Mouse (Mus musculus) heart, embryonic 14.5 days (tissue): ENCODE results near the gene Pgc. TPM values are rescaled to one million over a fixed set of nuclear protein-coding genes. Genes with fewer than 3 reads are reported as not detected.

Source experiments
- ATAC-seq: fragments of 200-750 bp; cut with Nextera tagmentation; 2 replicates; pipeline ENCODE4 v1.8.0; 2017; ENCODE audit warnings: low read depth, moderate TSS enrichment; ENCODE audit not compliant: insufficient number of reproducible peaks, insufficient read depth, low FRiP score
- H3K27ac ChIP-seq, 2 experiments: fragments of 200-500 bp in 1 of 2; fragments of 300-500 bp in 1 of 2; sonication (generic) in 1 of 2; replicated peaks in 1 of 2; 2 replicates each; pipeline ENCODE4 v1.5.1; 2012 to 2014; ENCODE audit warnings: low read depth in 2 of 2, low read length in 2 of 2, control low read depth in 1 of 2, mild to moderate bottlenecking in 1 of 2, mixed read lengths in 1 of 2; ENCODE audit not compliant: control insufficient read depth in 1 of 2, insufficient read depth in 1 of 2
- H3K27me3 ChIP-seq: fragments of 300-500 bp; sonication (generic); 2 replicates; pipeline ENCODE4 v1.6.1; 2014; ENCODE audit warnings: mild to moderate bottlenecking, low read length, control low read depth; ENCODE audit not compliant: control insufficient read depth, insufficient read depth
- H3K36me3 ChIP-seq: fragments of 300-500 bp; sonication (generic); 2 replicates; pipeline ENCODE4 v1.6.1; 2014; ENCODE audit warnings: mild to moderate bottlenecking, control low read depth, low read length, mixed read lengths; ENCODE audit not compliant: control insufficient read depth, insufficient read depth
- H3K4me1 ChIP-seq, 2 experiments: fragments of 200-500 bp in 1 of 2; fragments of 300-500 bp in 1 of 2; sonication (generic) in 1 of 2; 2 replicates each; pipeline ENCODE4 v1.6.1; 2012 to 2014; ENCODE audit warnings: low read length in 2 of 2, control low read depth in 1 of 2, mixed read lengths in 1 of 2; ENCODE audit not compliant: control insufficient read depth in 2 of 2, insufficient read depth in 2 of 2
- H3K4me2 ChIP-seq: fragments of 300-500 bp; sonication (generic); 2 replicates; pipeline ENCODE4 v1.6.1; 2014; ENCODE audit warnings: mild to moderate bottlenecking, low read length
- H3K4me3 ChIP-seq, 2 experiments: fragments of 200-500 bp in 1 of 2; fragments of 300-500 bp in 1 of 2; sonication (generic) in 1 of 2; 2 replicates each; pipeline ENCODE4 v1.5.1; 2012 to 2014; ENCODE audit warnings: low read length in 2 of 2, mild to moderate bottlenecking in 2 of 2, control low read depth in 1 of 2, low read depth in 1 of 2, moderate library complexity in 1 of 2; ENCODE audit not compliant: control insufficient read depth in 1 of 2, insufficient read depth in 1 of 2
- H3K9ac ChIP-seq: fragments of 300-500 bp; sonication (generic); 2 replicates; pipeline ENCODE4 v1.6.1; 2014; ENCODE audit warnings: mild to moderate bottlenecking, low read length
- H3K9me3 ChIP-seq: fragments of 300-500 bp; sonication (generic); 2 replicates; pipeline ENCODE4 v1.6.1; 2016; ENCODE audit warnings: low read length, control low read depth; ENCODE audit not compliant: control insufficient read depth
- WGBS: fragments of 180-500 bp; shearing (Covaris S2); extraction: QIAGEN DNeasy Blood & Tissue Kit; methylation state at CpG from one replicate; pipeline ENCODE4 v1.1.7; 2014; 5-methylcytosine and 5-hydroxymethylcytosine counted together
- polyA plus RNA-seq: library from polyadenylated mRNA; unstranded; fragments of >200 nt; fragmentation: Nextera tagmentation; extraction: Ambion mirVana; gene quantifications from 2 replicates; pipeline ENCODE4 v1.2.1, GENCODE M21; 2014

The Pgc gene
- polyA plus RNA-seq, 1 experiment from 2014 or later, result 0.15 TPM

DNA sequence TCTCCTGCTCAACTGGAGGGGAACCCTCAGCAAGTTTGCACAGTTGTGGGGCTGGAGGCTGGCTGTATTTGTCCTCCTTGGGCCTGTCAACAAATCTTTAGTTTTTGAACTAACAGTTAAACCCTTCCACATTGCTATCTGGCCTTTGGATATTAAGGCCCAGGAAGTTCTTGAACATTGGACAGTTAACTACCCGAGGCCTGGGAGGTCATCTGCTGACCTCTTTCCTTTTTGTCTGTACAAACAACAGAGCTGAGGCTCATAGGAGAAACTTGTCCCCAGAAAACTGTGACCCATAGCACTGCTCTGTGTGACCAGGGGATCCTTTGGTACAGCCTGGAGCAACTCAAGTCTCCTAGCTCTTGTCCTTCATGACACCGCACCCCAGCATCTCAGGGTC lies 27.6 kb upstream of the Pgc start:
- H3K36me3 ChIP-seq, result peaks cover 36% of the 10 kb centered on the region
- no peak overlapping the region for H3K4me3 ChIP-seq
- no peak overlapping the region for H3K9ac ChIP-seq
- H3K9me3 ChIP-seq, result no peaks in the 10 kb centered on the region
- peaks cover 9 to 17% of the 10 kb centered on the region in 2 experiments; a peak in 3 of 4 replicates for H3K4me1 ChIP-seq
- WGBS, result 75% methylated on average over 2 of the region's 2 CpGs
- H3K4me2 ChIP-seq, result no peak overlapping the region
- ATAC-seq, result no peak
- H3K27ac ChIP-seq, result no peak overlapping the region
- H3K27me3 ChIP-seq, result no peaks in the 10 kb centered on the region; the same call in none of the 2 replicates

DNA sequence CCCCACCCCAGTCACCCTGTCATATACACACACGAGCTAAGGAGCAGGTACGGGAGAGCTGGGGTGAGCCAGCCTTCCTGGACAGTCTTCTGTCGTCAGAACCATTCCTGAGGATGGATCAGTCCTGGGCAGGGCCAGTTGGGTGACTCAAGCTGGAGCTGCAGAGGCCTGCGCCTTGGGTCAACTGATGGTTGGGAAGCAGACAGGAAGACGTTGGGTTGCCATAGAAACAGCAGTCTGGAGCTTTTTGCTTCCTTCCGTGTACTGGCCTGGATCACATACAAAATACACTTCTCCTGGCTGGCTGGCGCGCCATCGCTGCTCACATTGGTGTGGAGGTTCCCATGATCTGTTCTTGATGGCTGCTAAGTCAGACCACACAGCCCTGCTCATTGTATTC lies 24.8 kb upstream of the Pgc start:
- no peaks in the 10 kb centered on the region; the same call in 1 of the 2 replicates for H3K27me3 ChIP-seq
- ATAC-seq, result no peak
- whole genome bisulfite sequencing, result 75% methylated on average over 9 of the region's 9 CpGs
- H3K9ac ChIP-seq, result no peak overlapping the region
- H3K36me3 ChIP-seq, result peaks cover 36% of the 10 kb centered on the region
- no peaks in the 10 kb centered on the region for H3K9me3 ChIP-seq
- H3K27ac ChIP-seq, result no peak overlapping the region
- no peak overlapping the region for H3K4me2 ChIP-seq
- H3K4me1 ChIP-seq, result peaks cover 9 to 12% of the 10 kb centered on the region in 2 experiments; a peak in 3 of 4 replicates
- no peak overlapping the region for H3K4me3 ChIP-seq

DNA sequence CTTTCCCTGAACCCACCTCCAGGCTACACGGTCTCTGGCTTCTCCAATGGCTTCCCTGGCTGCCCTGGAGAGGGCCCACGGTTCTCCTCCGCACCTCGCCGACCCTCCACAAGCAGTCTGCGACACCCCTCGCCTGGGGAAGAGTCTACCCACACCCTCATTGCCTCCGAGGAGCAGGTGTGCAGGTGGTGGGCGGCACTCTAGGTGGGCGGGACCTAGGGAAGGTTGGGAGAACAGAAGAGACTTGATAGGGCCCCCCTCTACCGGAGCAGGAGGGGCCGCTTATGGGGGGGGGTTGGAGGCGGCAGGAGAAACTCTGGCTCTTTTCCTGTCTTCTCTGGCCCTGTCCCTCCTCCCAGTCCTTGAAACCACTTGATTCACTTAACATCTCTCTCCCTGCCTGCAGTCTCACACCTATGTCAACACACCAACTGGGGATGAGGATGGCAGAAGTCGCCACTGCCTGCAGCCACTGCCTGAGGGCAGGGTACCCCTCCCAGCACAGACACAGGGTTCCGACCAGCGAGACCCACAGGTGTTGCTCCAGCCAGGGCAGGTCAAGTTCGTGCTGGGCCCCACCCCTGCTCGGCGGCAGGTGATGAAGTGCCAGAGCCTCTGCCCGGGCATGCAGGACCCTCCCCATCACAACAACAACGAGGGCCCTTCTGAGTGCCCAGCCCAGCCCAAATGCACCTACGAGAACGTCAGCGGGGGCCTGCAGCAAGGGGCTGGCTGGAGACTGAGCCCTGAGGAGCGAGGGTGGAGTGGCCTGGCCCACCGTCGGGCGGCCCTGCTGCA lies 23.9 kb upstream of the Pgc start:
- Histone ChIP-seq H3K27ac (no peak overlapping the region), H3K36me3 (peaks cover 36% of the 10 kb centered on the region), H3K4me1 (peaks cover 9 to 12% of the 10 kb centered on the region in 2 experiments; a peak in 3 of 4 replicates), H3K27me3 (no peaks in the 10 kb centered on the region; the same call in 1 of the 2 replicates), H3K9ac (no peak overlapping the region), H3K4me2 (peak overlapping the region; percentile 32; the same call in 1 of the 2 replicates), H3K9me3 (no peaks in the 10 kb centered on the region), H3K4me3 (no peak overlapping the region)
- 31% methylated on average over 28 of the region's 28 CpGs for WGBS
- ATAC-seq, result no peak

DNA sequence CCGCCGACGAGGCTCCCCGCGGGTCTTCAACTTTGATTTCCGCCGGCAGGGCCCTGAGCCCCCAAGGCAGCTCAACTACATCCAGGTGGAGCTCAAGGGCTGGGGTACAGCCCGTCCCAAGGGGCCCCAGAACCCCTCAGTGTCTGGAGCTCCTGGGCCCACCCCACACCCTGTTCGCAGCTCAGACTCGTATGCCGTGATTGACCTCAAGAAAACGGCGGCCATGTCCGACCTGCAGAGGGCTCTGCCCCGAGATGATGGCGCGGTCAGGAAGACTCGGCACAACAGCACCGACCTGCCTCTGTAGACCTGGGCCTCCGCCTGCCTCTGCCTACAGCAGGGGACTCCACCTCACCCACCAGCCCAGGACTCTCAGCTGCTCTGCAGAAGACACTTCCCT lies 23.1 kb upstream of the Pgc start:
- H3K27ac ChIP-seq, result no peak overlapping the region
- 30% methylated on average over 20 of the region's 20 CpGs for WGBS
- no peaks in the 10 kb centered on the region for H3K9me3 ChIP-seq
- H3K4me3 ChIP-seq, result no peak overlapping the region
- ATAC-seq, result no peak
- H3K4me2 ChIP-seq, result peak overlapping the region; percentile 32
- peaks cover 36% of the 10 kb centered on the region for H3K36me3 ChIP-seq
- H3K4me1 ChIP-seq, result peaks cover 9 to 12% of the 10 kb centered on the region in 2 experiments; a peak in 3 of 4 replicates
- no peaks in the 10 kb centered on the region; the same call in 1 of the 2 replicates for H3K27me3 ChIP-seq
- no peak overlapping the region for H3K9ac ChIP-seq

DNA sequence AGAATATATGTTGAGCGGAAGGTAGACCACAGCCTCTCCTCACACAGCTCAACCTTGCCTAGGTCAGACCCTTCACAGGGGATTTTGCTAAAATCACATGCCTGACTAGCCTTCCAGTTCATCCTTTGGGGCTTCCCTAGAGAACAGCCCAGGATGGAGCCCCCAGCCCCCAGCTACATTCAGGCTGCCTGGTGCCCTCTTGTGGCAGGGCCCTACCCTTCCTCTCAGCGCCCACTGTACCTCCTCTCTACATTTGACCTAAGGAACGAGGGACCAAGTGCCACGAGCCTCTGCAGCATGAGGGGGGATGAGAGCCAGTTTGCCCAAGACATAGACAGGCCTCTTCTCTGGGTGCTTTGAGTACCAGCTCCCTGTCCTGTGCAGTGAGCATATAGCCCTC lies 21.9 kb upstream of the Pgc start:
- peaks cover 9 to 12% of the 10 kb centered on the region in 2 experiments; a peak in 3 of 4 replicates for H3K4me1 ChIP-seq
- H3K36me3 ChIP-seq, result peaks cover 30% of the 10 kb centered on the region
- H3K9me3 ChIP-seq, result no peaks in the 10 kb centered on the region
- no peak overlapping the region for H3K4me2 ChIP-seq
- ATAC-seq, result no peak
- no peak overlapping the region for H3K27ac ChIP-seq
- no peak overlapping the region for H3K4me3 ChIP-seq
- H3K27me3 ChIP-seq, result no peaks in the 10 kb centered on the region; the same call in 1 of the 2 replicates
- 83% methylated on average over 4 of the region's 4 CpGs for whole genome bisulfite sequencing
- no peak overlapping the region for H3K9ac ChIP-seq

DNA sequence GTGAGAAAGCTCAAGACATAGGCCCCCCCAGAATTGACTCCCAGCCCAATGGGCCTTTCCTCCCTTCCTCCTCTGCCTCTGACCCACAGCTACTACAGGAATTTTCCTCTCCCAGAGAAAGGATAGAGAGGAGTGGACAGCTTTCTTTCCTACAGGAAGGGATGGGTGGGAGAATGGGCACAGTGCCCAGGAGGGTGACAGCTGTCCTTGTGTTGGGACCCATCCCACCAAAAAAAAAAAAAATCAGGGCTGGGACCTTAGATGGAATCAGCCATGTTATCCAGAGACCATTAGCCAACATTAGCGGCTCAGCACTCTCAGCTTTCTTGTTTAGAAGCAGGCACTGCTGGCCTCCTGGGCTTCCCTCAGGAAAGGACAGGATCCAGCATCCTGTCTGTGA lies 20.4 kb upstream of the Pgc start:
- no peak overlapping the region for H3K9ac ChIP-seq
- WGBS, result 71% methylated on average over 1 of the region's 1 CpGs
- H3K4me2 ChIP-seq, result no peak overlapping the region
- no peaks in the 10 kb centered on the region for H3K9me3 ChIP-seq
- H3K36me3 ChIP-seq, result peaks cover 23% of the 10 kb centered on the region
- peak; percentile 18; the same call in 1 of the 2 replicates for ATAC-seq
- peaks cover 9 to 12% of the 10 kb centered on the region in 2 experiments; a peak in 3 of 4 replicates for H3K4me1 ChIP-seq
- H3K27me3 ChIP-seq, result no peaks in the 10 kb centered on the region; the same call in 1 of the 2 replicates
- no peak overlapping the region; a peak in 1 of 4 replicates for H3K27ac ChIP-seq
- no peak overlapping the region for H3K4me3 ChIP-seq

DNA sequence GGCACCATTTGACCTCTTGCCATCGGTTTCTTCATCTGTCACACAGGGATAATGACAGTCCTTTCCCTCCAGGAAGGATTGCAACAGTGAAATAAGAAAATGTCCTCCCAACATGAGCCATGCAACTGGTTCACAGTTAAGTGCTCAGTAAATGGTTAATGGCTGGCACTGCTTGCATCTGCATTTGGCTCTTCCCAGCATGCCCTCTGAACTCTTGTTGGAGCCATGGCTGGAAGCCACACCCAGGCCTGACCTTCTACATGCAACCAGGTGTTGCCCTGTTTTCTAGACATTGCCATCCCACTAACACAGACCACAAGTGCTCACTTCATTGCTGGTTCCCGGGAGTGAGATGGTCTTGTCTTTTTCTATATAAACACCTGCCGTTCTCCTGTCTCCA lies 18.7 kb upstream of the Pgc start:
- no peak overlapping the region for H3K9ac ChIP-seq
- 74% methylated on average over 3 of the region's 3 CpGs for WGBS
- H3K4me3 ChIP-seq, result no peak overlapping the region
- H3K9me3 ChIP-seq, result no peaks in the 10 kb centered on the region
- no peak overlapping the region for H3K4me2 ChIP-seq
- no peaks in the 10 kb centered on the region; the same call in 1 of the 2 replicates for H3K27me3 ChIP-seq
- H3K36me3 ChIP-seq, result 0 out of 2 replicates have a peak, but pooled peaks cover 8% of the 10 kb centered on the region
- no peak overlapping the region for H3K27ac ChIP-seq
- H3K4me1 ChIP-seq, result peaks cover 6 to 7% of the 10 kb centered on the region in 2 experiments; a peak in 2 of 4 replicates
- ATAC-seq, result no peak
